Mouse (Mus musculus) heart, adult 2 months (tissue): Measurements from ENCODE around the gene Ngp.

Source experiments
- CTCF ChIP-seq: fragments of 200-600 bp; IDR thresholded peaks from 2 replicates; pipeline ENCODE4 v1.8.1; 2022; ENCODE audit warnings: antibody characterized with exemption, mild to moderate bottlenecking, moderate library complexity
- EP300 ChIP-seq: fragments of 200-500 bp; IDR thresholded peaks from 2 replicates; pipeline ENCODE4 v1.6.1; 2011; ENCODE audit warnings: low read depth, low read length, control low read depth; ENCODE audit not compliant: insufficient read depth

GRCm38 (mm10) chr9:110413785-110414184 lies 5.8 kb upstream of the Ngp start:
- TF ChIP-seq EP300 (no peak), CTCF (peak; percentile 62)
